Mouse (Mus musculus) liver, adult 2 months (tissue): ENCODE measurements around the gene Dvl1. TPM values are rescaled to one million over a fixed set of nuclear protein-coding genes. Genes with fewer than 3 reads are reported as not detected.

Source experiments
- DNase-seq: peaks from one replicate; pipeline ENCODE4 v3.0.0-alpha.2; 2011; ENCODE audit warnings: low read depth, low spot score; ENCODE audit errors: extremely low read depth
- H3K27ac ChIP-seq: fragments of 200-500 bp; replicated peaks from 2 replicates; pipeline ENCODE4 v1.5.1; 2012; ENCODE audit warnings: low read depth, mild to moderate bottlenecking, control low read depth, inconsistent platforms, low read length; ENCODE audit not compliant: insufficient read depth
- H3K27me3 ChIP-seq: fragments of 200-500 bp; 2 replicates; pipeline ENCODE4 v1.6.1; 2012; ENCODE audit warnings: mild to moderate bottlenecking, moderate library complexity, low read length, inconsistent platforms; ENCODE audit not compliant: control insufficient read depth, insufficient read depth
- H3K36me3 ChIP-seq: fragments of 200-500 bp; 2 replicates; pipeline ENCODE4 v1.6.1; 2012; ENCODE audit warnings: low read length, inconsistent platforms; ENCODE audit not compliant: control insufficient read depth, insufficient read depth
- H3K4me1 ChIP-seq: fragments of 200-500 bp; 2 replicates; pipeline ENCODE4 v1.6.1; 2011; ENCODE audit warnings: low read length; ENCODE audit not compliant: control insufficient read depth, insufficient read depth
- H3K4me3 ChIP-seq: fragments of 200-500 bp; 2 replicates; pipeline ENCODE4 v1.5.1; 2011; ENCODE audit warnings: low read depth, mild to moderate bottlenecking, control low read depth, low read length, moderate library complexity; ENCODE audit not compliant: insufficient read depth
- H3K79me2 ChIP-seq: fragments of 200-500 bp; 2 replicates; pipeline ENCODE4 v1.6.1; 2012; ENCODE audit warnings: inconsistent platforms, mild to moderate bottlenecking, low read length, moderate library complexity; ENCODE audit not compliant: control insufficient read depth, insufficient read depth
- H3K9ac ChIP-seq: fragments of 200-500 bp; 2 replicates; pipeline ENCODE4 v1.6.1; 2012; ENCODE audit warnings: low read depth, mild to moderate bottlenecking, control low read depth, inconsistent platforms, low read length
- CTCF ChIP-seq: fragments of 200-500 bp; IDR thresholded peaks from 2 replicates; pipeline ENCODE4 v1.5.1; 2011; ENCODE audit warnings: low read depth, low read length, control low read depth
- POLR2A ChIP-seq: fragments of 200-500 bp; IDR thresholded peaks from 2 replicates; pipeline ENCODE4 v1.6.1; 2011; ENCODE audit warnings: low read length, control low read depth; ENCODE audit not compliant: insufficient read depth; ENCODE audit errors: extremely low read depth
- WGBS: fragments of 180-500 bp; shearing (Covaris S2); methylation state at CpG from one replicate; pipeline ENCODE4 v1.1.7; 2018; 5-methylcytosine and 5-hydroxymethylcytosine counted together
- polyA plus RNA-seq: library from polyadenylated mRNA; depleted of rRNA; stranded (reverse); fragments of >200 nt; gene quantifications from 2 replicates; pipeline ENCODE4 v1.2.3, GENCODE M21; 2012
- total RNA-seq: library from RNA; depleted of rRNA; stranded (reverse); fragments of >200 nt; gene quantifications from 2 replicates; pipeline ENCODE4 v1.2.3, GENCODE M21; 2014

The Dvl1 gene
- total and polyA plus RNA-seq, 2 experiments: 40.5 to 162 TPM

- H3K4me3 ChIP-seq: peak overlapping the region; percentile 50
- H3K79me2 ChIP-seq: no peaks in the 10 kb centered on the region
- H3K9ac ChIP-seq: peak overlapping the region; percentile 59
- TF ChIP-seq CTCF (peak; percentile 48), POLR2A (no peak)
- WGBS: 1% methylated on average over 32 of the region's 32 CpGs
- no peaks in the 10 kb centered on the region for H3K27me3 ChIP-seq
- no peak overlapping the region for H3K27ac ChIP-seq
- peak; percentile 69 for DNase-seq
- H3K4me1 ChIP-seq: peaks cover 7% of the 10 kb centered on the region
- H3K36me3 ChIP-seq: no peaks in the 10 kb centered on the region
These were observed 6.2 kb upstream of the Dvl1 start for GRCm38 (mm10) chr4:155841003-155841454.

DNA sequence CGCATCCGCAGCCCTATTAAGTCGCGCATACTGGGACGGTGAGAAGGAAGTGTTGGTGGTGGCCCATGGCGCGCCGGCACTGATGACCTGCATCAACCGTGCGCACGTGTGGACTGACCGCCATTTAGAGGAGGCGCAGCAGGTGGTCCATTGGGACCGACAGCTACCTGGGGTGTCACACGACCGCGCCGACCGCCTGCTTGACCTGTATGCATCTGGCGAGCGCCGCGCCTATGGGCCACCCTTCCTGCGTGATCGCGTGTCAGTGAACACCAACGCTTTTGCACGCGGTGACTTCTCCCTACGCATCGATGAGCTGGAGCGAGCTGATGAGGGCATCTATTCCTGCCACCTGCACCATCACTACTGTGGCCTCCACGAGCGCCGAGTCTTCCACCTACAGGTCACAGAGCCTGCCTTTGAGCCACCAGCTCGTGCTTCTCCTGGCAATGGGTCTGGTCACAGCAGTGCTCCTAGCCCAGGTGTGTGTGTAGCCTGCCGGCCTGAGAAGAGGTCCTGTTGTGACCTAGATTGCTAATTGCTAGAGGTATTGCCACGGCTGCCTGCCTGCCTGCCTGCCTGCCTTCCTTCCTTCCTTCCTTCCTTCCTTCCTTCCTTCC, 5.4 kb upstream of the Dvl1 start:
- Histone ChIP-seq H3K9ac (no peak overlapping the region), H3K36me3 (no peaks in the 10 kb centered on the region), H3K27me3 (no peaks in the 10 kb centered on the region), H3K4me1 (peaks cover 10% of the 10 kb centered on the region), H3K79me2 (no peaks in the 10 kb centered on the region), H3K4me3 (no peak overlapping the region), H3K27ac (no peak overlapping the region)
- DNase-seq: no peak
- 49% methylated on average over 38 of the region's 38 CpGs for WGBS
- TF ChIP-seq POLR2A (no peak), CTCF (no peak)

- Histone ChIP-seq H3K4me3 (no peak overlapping the region), H3K27me3 (no peaks in the 10 kb centered on the region), H3K27ac (no peak overlapping the region), H3K9ac (no peak overlapping the region), H3K36me3 (no peaks in the 10 kb centered on the region), H3K79me2 (peaks cover 8% of the 10 kb centered on the region; the same call in 1 of the 2 replicates), H3K4me1 (peaks cover 10% of the 10 kb centered on the region)
- no peak for TF ChIP-seq CTCF
- no peak for TF ChIP-seq POLR2A
- no peak for DNase-seq
- 42% methylated on average over 5 of the region's 5 CpGs for WGBS
These were observed 4.0 kb upstream of the Dvl1 start for GRCm38 (mm10) chr4:155843231-155843630.

- 1% methylated on average over 61 of the region's 69 CpGs for WGBS
- Histone ChIP-seq H3K79me2 (peaks cover 40% of the 10 kb centered on the region), H3K4me3 (peak overlapping the region; percentile 91), H3K27ac (peak overlapping the region; percentile 70), H3K27me3 (no peaks in the 10 kb centered on the region), H3K36me3 (no peaks in the 10 kb centered on the region), H3K4me1 (peaks cover 25% of the 10 kb centered on the region), H3K9ac (peak overlapping the region; percentile 92)
- TF ChIP-seq POLR2A (no peak), CTCF (no peak)
- DNase-seq: no peak
These were observed 570 bp downstream of the Dvl1 start for GRCm38 (mm10) chr4:155847591-155848352.

DNA sequence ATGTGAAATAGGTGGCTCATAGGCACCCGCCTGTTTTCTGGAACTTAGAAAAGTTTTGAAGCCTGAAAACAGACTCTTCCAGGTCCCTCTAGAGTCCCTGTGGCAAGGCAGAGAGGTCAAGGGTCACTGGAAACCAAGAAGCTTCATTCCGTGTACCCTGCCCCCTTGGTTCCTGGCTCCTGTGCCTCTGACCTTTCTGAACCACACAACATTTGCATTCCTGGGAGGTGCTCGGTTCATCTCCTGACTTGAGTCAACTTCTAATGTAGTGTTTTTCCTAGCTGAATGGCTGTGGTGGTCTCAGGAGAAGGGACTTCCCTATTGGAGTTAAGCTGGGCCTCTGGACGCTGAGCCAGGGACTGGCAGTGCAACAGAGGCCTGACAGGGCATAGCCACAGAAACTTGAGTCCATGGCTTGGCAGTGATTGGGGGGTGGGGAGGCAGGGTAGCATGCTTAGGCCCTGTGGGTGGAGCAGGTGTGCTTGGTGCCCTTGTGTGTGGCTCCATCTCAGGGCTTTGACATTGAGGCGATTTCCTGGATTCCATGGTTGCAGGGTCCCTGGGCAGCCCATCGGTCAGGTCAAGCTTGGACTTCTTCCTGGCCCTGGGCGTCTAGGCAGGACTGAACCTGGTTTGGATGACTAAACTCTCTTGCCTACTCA, 1.4 kb downstream of the Dvl1 start:
- H3K36me3 ChIP-seq: no peaks in the 10 kb centered on the region
- WGBS: 25% methylated on average over 7 of the region's 7 CpGs
- H3K79me2 ChIP-seq: peaks cover 40% of the 10 kb centered on the region
- H3K27ac ChIP-seq: peak overlapping the region; percentile 70
- peak overlapping the region; percentile 91 for H3K4me3 ChIP-seq
- peak; percentile 89 for DNase-seq
- TF ChIP-seq POLR2A (no peak), CTCF (no peak)
- no peaks in the 10 kb centered on the region for H3K27me3 ChIP-seq
- H3K4me1 ChIP-seq: peaks cover 25% of the 10 kb centered on the region
- H3K9ac ChIP-seq: peak overlapping the region; percentile 92
